Mouse (Mus musculus): ENCODE measurements around the gene Gpr55.
A peak's percentile ranks its signal among the peaks of the same experiment; 100 is the strongest.

The Gpr55 gene

DNA sequence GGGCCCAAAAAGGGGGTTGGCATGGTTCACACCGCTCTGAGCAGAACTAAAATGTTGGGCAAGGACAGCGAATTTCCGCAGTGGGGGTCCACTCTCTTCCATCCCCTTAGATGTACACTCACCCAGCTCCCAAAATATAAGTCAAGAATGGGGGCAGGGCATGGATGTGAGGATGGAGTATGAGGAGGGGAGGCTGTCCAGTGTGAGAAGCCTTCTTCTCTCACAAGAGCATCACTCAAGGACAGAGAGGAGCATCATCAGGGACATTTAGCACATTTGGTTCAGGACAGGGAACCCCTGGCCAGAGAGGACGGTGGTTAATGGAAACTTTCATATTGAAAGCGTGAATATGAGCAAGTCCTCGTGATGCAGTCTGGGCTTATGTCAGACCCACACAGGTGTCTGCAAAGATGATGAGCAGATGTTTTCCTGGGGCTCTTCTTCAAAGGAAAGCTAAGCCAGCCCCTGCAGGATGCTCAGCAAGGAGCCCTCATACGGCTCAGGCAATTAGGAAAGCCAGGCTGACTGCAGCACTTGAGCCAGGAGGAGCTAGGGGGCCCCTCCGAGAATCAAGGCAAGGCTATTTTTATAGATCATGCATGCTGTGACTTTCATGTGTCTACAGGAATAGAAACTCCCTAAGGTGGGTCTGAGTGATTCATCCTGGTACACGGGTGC lies 2.7 kb downstream of the Gpr55 start:
- DNase-seq (ENCODE audit: low spot score): no peak

DNA sequence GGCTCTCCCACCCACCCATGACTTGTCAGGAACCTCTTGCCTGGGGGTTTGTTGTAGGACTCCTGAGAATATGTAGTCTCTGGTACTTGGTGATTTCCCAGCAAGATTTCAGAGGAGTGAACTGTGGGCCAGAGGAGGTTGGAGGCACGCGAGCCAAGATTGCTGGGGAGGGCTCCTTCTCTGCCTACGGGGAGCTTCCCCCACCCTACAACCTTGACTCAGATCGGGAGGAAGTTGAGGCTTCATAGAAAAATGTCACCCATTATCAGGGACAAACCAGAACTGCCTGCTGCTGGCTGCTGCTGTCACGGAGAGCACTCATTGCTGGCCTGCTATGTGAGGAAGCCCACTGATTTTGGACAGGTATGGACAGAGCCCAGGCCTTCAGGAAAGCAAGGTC lies 3.5 kb downstream of the Gpr55 start:
- no peak for DNase-seq (ENCODE audit: low spot score)

DNA sequence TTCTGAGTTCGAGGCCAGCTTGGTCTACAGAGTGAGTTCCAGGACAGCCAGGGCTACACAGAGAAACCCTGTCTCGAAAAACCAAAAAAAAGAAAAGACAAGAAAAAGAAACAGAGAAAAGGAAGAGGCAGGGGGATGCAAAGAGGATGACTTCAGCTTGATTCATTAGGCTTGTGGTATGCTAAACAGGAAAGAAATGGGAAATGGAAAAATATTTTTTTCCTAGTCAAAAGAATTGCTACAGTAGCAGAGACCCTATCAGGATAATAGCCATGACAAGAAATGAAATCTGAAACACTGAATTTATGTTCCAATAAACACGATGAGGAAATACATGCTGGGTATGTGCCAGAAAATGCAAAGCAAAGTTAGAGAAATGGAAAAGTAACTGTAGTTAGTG lies 5.7 kb downstream of the Gpr55 start:
- no peak for DNase-seq (ENCODE audit: low spot score)

DNA sequence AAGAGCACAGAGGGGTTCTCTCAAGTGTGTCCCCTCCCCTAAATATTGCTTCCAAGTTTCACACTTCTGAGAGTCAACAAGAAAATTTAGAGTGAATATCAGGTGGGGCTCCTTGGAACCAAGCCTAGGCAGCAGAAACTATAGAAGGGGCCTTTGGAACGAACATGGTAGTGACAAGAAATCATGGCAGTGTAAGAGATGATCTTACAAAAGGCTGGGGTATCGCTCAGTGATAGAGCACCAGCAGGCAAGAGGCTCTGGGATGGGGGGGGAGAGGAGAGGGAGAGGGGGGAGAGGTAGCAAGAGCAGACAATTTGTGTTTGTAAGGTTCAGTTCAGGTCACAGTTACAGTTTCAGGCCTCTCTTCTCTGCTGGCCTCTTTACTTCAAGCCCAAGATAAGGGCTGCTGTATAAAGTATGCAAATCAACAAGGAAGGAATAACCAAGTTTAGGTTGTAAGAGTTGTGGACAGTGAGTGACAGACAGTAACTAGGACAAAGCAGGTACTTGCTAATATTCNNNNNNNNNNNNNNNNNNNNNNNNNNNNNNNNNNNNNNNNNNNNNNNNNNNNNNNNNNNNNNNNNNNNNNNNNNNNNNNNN lies 11.6 kb downstream of the Gpr55 start:
- no peak for DNase-seq (ENCODE audit: low spot score)

DNA sequence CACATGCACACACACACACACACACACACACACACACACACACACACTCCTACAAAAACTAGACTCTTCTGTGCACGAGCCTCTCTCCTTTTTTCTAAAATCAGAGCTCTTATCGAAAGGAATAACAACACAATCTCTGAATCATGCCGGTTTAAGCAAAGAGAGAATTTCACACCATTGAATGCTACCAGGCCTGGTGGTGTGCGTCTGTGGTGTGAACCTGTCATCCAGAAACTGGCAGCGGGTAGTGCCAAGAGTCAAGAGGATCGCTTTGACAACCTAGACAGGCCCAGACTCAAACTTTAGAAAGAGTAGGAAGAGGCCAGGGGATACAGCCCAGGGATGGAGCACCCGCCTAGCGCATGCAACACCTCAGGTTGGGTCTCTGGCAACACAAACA lies 18.5 kb downstream of the Gpr55 start:
- DNase-seq (ENCODE audit: low spot score): no peak

DNA sequence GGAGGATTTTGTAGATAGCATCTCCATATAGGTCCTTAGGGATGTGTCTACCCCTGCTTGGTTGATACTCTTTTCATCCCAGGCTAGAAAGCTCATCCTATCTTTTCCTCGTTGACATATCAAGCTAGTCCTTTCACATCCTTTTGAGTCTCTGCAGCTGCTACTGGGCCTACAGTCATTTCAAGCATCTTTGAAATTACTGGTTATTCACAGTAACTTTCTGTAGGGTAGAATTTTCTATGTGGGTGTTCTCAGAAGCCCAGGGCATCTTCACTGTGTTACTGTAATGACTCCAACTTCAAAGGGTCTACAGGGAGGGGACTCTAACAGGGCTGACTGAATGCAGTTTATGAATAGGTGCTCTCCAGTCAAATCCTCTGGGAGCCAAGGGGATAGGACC lies 23.5 kb downstream of the Gpr55 start:
- no peak for DNase-seq (ENCODE audit: low spot score)

DNA sequence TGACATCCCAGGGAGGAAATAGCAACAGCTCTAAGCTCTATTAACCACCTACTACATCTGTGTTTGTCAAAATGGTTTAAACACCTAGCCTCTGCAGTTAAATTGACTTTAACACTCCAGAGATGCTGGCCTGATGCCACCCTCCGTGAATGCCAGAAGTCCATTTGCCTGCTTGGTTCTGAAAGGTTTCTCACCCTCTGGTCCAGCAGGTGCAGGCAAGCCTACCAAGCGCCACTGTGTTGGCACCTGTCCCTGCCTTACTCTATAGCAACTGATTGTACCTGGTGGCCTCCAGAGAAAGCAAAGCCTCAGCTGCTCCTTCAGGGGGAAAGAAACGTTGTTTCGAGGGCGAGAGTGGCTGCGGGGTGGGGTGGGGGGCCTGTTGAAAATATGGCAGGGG lies 24.5 kb downstream of the Gpr55 start:
- DNase-seq (ENCODE audit: low spot score): no peak

DNA sequence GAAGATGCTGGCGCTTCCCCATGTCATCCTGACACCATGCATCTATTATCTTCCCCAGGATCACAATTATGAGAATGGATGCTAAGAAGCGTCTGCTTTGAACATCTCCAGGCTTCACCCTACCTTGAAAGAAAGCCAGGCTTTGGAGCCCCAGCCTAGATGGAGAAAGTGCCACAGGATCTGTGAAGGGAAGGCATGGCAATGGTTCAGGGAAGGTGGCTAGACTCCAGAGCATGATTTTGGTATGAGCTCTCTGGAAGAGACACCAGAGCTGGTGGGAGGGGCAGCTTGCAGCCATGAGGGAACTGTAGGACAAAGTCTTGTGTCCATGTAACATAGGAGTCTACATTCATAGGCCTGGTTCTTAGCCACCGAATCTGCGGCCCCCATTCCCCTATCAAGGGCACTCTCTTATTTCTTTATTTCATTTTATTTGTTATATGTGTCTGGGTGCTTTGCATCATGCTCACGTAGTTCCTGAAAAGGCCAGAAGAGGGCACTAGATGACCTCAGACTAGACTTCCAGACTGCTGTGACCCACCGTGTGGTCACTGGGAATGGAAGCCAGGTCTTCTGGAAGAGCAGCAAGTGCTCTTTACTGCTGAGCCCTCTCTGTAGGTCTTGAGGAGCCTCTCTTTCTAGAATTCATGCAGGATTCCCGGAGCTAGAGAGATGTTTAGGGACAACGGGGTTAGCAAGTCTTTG lies 25.5 kb downstream of the Gpr55 start:
- peak; percentile 33 for DNase-seq (ENCODE audit: low spot score)

DNA sequence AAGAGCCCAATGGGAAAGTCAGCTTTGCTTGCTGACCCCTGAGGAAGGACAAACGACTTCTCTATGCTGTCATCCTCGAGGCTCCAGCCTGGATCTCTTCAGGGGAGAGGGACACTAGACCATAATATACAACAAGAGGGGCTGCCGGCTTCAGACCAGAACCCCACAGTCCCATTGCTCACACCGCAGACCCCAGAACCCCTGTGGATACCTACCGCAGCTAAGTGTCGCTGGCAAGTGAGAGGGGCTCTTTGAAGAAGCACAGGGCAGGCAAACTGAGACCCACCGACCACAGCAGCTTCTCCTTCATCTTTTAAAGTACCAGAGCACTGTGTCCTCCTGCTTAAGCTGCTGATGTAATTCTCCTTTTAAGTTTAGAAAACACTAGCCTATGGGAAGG lies 26.2 kb downstream of the Gpr55 start:
- no peak for DNase-seq (ENCODE audit: low spot score)

DNA sequence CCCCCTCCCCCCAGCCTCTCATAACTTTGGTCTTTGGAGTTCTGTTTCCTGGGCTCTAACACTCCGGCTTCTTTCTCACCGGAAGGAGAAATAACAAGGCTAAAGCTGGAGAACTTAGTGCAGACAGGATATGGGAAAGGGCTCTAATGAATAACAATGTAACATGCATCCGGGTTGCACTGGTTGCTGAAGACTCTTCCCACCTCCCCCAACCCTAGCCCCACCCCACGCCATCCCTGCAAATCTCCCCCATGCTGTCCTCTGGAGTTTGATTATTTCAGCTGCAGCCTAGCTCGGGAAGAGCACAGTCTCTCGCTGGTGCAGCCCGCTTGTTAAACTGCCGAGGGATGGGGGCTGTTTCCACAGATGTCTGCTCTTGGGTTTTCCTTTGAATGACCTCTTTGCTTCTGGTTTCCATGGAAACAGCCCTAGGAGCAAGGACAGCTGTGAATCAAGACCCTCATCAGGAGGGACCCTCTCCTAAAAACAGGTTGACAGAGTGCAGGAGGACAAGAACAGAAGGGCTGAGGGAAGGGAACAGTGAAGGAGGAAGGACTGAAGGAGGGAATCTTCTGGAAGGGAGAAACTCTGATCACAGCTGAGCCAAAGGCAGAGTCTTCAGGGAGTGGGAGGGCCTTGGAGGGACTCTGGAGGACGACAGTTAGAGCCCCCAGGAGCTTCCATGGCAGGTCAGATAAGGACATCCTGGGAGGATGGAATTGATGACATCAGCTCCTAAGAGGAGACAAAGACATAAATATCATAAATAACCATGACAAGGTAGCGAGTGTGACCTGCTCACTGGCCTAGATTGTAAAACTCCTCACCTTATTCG lies 27.0 kb downstream of the Gpr55 start:
- DNase-seq (ENCODE audit: low spot score): no peak

DNA sequence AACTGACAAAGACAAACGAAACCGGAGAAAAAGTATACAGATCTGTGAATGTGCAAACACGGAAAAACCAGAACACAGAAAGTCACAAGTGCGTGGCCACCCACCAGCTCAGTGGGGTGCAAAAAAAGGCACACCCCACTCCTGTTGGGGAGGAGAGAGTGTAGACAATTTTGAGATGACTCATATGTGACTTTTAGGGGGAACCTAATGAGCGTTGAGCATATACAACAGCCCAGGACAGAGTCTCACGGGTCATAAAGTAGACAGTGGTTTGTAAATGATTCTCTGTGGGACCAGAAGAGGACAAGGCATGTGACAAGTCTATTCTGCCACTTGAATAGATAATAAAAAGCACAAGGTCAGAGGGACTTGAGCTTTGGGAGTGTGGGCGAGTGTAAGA lies 27.6 kb downstream of the Gpr55 start:
- no peak for DNase-seq (ENCODE audit: low spot score)

DNA sequence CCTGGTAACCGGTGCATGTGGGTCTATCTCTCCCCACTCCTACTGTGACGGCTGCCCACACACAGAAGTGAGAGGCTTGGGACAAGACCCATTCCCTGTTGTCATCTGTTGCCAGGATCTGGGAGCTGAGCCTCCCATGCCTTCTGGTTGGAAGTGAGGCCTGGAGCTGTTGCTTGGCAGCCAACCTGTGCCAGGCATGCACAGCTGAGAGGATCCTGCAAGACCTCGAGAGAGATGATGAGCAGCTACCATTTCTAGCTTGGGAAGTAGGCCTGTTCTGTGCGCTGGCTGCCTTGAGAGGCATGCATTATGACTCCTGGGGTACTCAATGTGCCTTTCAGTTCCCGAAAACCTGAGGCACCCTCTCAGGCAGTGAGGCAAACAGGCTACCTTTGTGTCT lies 29.6 kb downstream of the Gpr55 start:
- no peak for DNase-seq (ENCODE audit: low spot score)

DNA sequence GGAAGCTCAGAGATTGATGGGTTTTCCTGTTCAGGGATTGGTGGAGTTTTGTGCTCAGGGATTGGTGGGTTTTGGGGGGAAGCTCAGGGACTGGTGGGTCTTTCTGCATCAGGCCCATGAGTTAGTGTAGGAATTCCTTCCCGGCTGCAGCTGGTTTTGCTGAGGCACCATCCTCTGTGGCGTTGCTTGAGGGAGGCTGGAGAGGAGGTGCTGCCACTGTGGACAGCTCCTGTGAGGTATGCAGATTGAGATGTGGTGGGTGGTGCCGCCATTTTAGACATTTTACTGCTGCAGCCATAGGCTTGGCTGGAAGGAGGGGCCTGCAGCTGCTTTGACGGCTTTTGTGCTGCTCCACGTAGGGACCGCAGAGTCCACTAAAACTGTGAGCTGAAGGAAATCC lies 31.4 kb downstream of the Gpr55 start:
- no peak for DNase-seq (ENCODE audit: low spot score)

DNA sequence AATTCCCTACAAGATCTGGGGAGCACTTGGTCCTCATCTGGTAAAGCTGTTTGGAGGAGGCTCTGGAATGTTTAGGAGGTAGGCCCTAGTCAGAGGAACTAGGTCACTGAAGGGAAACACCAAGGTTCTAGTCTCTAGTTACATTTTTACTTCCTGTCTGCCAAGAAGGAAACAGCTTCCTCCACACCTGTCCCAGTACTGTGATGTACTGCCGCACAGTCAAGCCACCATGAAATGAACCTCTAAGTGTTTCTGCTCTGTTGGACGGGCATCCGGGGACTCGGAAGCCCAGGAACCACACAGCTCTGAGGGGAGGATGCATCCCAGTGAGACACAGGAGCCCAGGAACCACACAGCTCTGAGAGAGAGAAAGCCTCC lies 32.1 kb downstream of the Gpr55 start:
- DNase-seq (ENCODE audit: low spot score): no peak

DNA sequence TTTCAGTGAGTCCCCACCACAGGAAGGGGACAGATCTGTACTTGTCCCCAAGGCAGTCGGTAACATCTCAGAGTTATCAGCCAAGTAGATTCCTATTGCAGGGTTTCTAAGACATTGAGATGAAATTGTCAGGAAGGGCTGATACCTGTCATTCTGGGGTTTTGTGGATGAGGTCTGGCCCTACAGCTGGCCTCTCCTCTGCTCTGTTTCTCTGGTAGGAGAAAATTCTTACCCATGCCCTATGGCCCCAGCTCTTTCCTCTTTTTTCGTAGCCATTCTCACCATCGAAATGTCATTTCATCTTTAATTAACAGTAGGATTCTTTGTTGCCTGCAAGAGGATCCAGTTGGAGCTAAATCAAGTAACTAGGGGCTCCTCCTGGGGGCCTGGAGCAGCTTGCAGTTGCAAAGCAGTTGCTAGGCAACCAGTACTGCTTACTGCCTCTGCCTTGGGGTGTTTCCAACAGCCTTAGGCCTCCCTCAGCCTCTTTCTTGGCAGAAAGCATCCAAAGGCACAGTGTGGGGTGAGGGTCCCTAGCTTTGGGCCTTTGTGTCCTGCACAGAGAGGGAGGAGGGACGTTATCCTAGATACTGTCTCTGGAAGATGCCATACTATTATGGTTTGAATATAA lies 32.6 kb downstream of the Gpr55 start, which contains the start of gene 4933407L21Rik:
TSS of gene 4933407L21Rik (plus strand) at position 427 of the 631 bp plus-strand sequence.
- DNase-seq (ENCODE audit: low spot score): no peak

DNA sequence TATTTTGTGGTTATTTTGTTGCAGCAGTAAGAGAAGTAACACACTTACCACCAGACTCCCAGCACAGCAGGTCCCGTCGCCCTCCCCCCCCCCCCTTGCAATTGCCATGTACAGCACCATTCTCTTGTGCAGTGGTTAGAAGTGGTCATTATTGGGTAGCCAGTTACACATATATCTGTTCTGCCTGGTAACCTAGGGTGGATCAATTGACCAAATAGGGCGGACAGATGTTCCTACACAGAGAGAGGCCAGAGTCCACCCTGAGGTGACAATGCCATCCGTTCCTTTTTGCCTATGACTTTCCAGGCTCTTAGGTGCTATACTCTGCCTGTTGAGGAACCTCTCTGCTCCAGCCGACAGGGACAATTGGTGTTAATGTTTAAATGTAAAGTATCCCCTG lies 35.6 kb downstream of the Gpr55 start:
- no peak for DNase-seq (ENCODE audit: low spot score)

DNA sequence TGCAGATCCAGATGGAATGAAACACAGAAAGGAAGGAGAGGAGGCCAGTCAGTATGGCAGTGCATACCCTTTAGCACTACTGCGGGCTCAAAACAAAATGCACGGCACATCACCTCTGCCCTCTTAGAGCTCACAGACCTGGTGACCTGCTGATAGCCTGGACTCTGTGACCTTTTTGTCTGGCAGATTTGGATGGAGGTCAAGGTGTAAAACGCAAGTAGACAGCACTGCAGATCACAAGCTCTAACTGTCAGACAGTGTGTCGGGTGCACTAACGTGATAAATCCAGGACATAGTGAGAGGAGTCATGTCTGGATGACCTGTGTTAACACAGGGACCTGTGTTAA lies 38.0 kb downstream of the Gpr55 start:
- DNase-seq (ENCODE audit: low spot score): no peak

DNA sequence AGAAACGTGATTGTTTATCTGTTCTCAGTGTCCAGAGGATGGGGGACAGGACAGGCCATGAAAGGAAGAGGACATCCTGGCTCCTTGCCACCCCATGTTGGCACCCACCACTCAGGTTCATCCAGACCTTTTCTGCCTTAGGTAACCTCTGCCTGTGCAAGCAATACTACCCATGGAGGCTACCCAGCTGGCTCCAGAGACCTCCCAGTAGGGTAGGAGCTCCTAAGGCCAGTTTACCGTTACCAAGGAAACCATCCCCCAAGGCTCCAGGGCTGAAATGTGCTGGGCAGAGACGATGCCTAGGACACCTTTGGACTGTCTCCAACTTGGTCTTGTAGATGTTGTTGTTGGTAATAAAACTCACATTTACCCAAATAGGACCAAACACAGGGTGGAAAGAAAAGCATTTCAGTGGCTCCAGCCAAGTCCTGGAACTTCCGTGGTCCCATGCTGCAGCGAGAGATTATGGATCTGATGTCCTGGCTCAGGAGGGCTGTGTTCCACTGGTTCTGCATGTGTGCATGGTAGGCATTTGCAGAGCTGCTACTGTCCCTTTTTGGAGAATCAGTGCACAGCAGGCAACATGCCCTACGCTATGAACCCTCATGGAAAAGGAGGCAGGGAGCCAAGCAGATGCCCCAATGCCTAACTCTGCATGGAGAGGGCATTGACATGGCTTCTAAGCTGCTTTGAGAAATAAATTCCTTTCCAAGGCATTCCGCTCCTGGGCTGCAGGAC lies 38.5 kb downstream of the Gpr55 start:
- DNase-seq (ENCODE audit: low spot score): no peak

DNA sequence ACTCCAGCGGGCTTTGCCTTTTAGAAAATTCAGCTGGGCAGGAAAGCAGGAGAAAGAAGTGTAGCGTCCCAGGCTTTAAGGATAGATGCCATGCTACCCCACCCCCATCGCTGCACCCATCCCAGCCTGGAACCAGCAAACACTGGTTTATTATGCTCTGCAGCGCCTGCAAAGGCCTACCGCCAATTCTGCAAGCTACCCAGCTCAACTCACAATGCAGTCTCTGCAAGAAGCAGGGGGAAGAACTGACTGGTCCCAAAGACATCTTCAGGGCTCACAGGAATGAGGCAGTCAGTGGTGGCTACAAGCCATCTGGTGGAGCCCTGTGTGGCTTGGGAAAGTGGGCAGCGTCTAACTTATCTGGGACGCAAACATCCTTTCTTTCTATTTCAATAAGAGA lies 39.1 kb downstream of the Gpr55 start:
- no peak for DNase-seq (ENCODE audit: low spot score)

DNA sequence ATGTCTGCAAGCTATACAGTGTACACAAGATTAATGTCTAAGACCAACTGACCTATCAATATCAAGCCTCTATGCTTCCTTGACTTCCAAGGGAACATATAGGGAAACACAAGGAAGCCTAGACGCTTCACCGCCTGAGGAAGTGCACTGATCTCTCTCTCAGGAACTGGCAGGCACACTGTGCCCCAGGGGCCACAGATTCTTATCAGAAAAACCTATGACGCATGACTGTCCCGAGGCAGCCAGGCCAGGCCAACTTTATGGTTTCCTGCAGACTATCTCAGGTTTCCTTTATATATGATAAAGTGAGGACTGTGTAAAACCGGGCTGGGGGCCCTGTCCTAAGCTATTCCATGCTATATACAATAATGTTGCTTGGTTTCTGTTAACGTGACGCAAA lies 41.2 kb downstream of the Gpr55 start:
- no peak for DNase-seq (ENCODE audit: low spot score)

DNA sequence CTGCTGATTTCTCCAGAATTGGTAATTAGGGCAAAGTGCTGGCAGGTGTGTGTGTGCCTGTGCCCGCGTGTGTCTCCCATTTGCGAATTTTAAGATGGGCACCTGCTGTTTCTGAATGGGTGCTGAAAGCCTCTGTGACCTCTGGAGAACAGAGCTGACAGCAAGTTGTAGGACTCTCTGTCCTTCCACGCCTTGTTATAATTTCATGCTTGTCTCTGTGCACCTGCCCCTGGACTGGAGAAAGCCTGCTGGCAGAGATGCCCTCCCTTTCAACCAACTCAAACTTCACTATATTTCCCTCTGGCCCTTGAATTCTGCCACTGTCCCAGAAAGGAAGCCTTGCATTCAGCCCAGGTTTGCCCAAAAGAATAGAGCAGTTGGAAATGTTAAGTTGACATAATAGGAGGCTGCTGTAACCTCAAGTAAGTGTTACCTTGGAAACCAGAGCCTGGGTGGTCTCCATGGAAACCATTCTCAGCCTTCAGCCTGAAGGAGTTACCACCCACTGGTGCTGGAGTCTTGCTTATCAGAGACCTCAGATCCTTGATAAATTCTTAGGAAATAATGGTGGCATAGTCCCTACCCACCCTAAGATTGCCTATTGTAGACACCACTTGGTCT lies 43.9 kb downstream of the Gpr55 start:
- DNase-seq (ENCODE audit: low spot score): no peak
